Mouse (Mus musculus): ENCODE measurements around the gene Gm7995. TPM values are rescaled to one million over a fixed set of nuclear protein-coding genes. Genes with fewer than 3 reads are reported as not detected.
"Not testable (repeated sequence)": the region's sequence is repeated elsewhere in the genome, so short reads cannot be mapped to it uniquely, and the experiment has no call there.

Gene Gm7995
- polyA plus RNA-seq (2012; fragmentation: generic; extraction: Trizol): not detected
- long read RNA-seq, experiment 1: 0 reads
- long read RNA-seq, experiment 2: 0 reads

DNA sequence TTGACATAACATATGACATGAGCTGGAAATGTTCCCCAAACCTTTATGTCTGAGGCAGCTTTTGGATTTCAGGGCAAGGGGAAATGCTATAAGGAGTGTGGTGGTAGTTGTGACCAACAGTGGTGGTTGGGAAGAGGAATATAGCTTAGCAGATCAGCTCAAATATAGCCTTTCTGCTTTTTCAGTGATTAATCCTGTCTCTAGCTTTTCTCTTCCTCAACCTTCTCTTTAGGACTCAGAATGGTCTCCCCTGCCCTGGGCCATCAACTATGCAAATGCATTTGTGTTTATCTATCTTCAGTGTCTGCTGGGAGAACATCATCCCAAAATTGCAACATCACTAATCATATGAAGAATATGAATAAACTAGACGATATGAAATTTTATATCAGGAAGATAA lies at the start of gene Gm7995:
TSS of gene Gm7995 (plus strand) at position 301 of the 400 bp plus-strand sequence.
- not testable (repeated sequence) for H3K79me3 ChIP-seq (ENCODE audit: low read depth); H3K27me3 ChIP-seq (ENCODE audit: control insufficient read depth, insufficient read depth, insufficient read length); H3K36me3 ChIP-seq (ENCODE audit: control insufficient read depth, insufficient read depth); H3ac ChIP-seq (ENCODE audit: control insufficient read depth, insufficient read length, low read depth); H3K79me2 ChIP-seq (ENCODE audit: control insufficient read depth, insufficient read depth); H3K4me3 ChIP-seq (ENCODE audit: insufficient read depth, poor library complexity, severe bottlenecking)

DNA sequence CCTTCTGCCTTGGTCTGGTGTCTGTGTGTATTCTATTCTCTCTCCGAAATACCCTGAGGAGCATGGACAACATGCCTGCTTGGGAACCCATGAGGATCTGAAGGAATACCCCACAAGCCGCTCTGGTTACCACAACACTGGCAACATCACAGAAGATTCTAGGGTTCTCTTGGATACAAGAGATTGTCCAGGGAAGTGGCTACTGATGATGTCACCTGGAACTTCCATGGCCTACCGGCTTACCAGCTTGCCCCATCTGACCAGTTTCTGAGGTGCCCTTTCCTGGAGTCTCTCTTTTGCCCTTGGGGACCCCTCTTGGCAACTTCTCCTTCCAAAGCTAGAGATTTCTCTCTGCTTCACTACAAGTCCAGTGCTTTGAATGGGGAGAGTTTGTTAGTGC lies 12.8 kb upstream of the Gm7995 start, which contains the start of gene Gm9611:
TSS of gene Gm9611 (minus strand) at position 101 of the 400 bp plus-strand sequence.
- not testable (repeated sequence) for H3K79me2 ChIP-seq (ENCODE audit: control insufficient read depth, insufficient read depth); H3K36me3 ChIP-seq (ENCODE audit: control insufficient read depth, insufficient read depth); H3K79me3 ChIP-seq (ENCODE audit: low read depth); H3ac ChIP-seq (ENCODE audit: control insufficient read depth, insufficient read length, low read depth); H3K4me3 ChIP-seq (ENCODE audit: insufficient read depth, poor library complexity, severe bottlenecking); H3K27me3 ChIP-seq (ENCODE audit: control insufficient read depth, insufficient read depth, insufficient read length)

Small RNA genes lying within 50 kb of the gene (microRNA-seq; reads per million reads assigned to microRNA genes)
- gene Gm25208 (ENCODE audit: borderline microRNAs expressed) (not detected), gene Gm25892 (ENCODE audit: borderline microRNAs expressed) (not detected)

Other genes with a start within 250 kb of the Gm7995 start
- not detected for gene Gm7951, start 192.8 kb upstream of the Gm7995 start, polyA plus RNA-seq (2012; fragmentation: generic; extraction: Trizol)
- gene Gm17027, start 147.6 kb upstream of the Gm7995 start, polyA plus RNA-seq (2012; fragmentation: generic; extraction: Trizol): not detected
- gene Gm3573, start 119.4 kb upstream of the Gm7995 start, polyA plus RNA-seq (2012; fragmentation: generic; extraction: Trizol): not detected
- gene Gm17026, start 50.2 kb upstream of the Gm7995 start, polyA plus RNA-seq (2012; fragmentation: generic; extraction: Trizol): not detected
- gene Gm9611, start 12.9 kb upstream of the Gm7995 start, polyA plus RNA-seq (2012; fragmentation: generic; extraction: Trizol): not detected
- gene Gm8005, start 129.5 kb downstream of the Gm7995 start, polyA plus RNA-seq (2012; fragmentation: generic; extraction: Trizol): not detected
- gene Gm8011, start 153.7 kb downstream of the Gm7995 start, polyA plus RNA-seq (2012; fragmentation: generic; extraction: Trizol): not detected
- not detected for gene Gm8020, start 192.1 kb downstream of the Gm7995 start, polyA plus RNA-seq (2012; fragmentation: generic; extraction: Trizol)
- gene Gm8024, start 214.1 kb downstream of the Gm7995 start, polyA plus RNA-seq (2012; fragmentation: generic; extraction: Trizol): not detected